Mouse (Mus musculus): ENCODE data around the gene Zfp747. TPM values are rescaled to one million over a fixed set of nuclear protein-coding genes. Genes with fewer than 3 reads are reported as not detected.
"Not testable (repeated sequence)": the region's sequence is repeated elsewhere in the genome, so short reads cannot be mapped to it uniquely, and the experiment has no call there.

The Zfp747 gene
- total RNA-seq, 2 experiments from 2014 or later, result 7.5 to 9.2 TPM

GRCm38 (mm10) chr7:127371870-127372269, 4.0 kb downstream of the Zfp747 start:
- DNase-seq, result not testable (repeated sequence)

- no peak for DNase-seq
These were observed 4.6 kb downstream of the Zfp747 start for GRCm38 (mm10) chr7:127371213-127371612.

GRCm38 (mm10) chr7:127366249-127366648, 9.6 kb downstream of the Zfp747 start:
- DNase-seq, result no peak

GRCm38 (mm10) chr7:127364166-127364565, 11.7 kb downstream of the Zfp747 start:
- no peak for DNase-seq

- DNase-seq, result peak; percentile 62
These were observed 12.4 kb downstream of the Zfp747 start for GRCm38 (mm10) chr7:127363475-127363921.

GRCm38 (mm10) chr7:127362418-127362817, 13.4 kb downstream of the Zfp747 start:
- peak; percentile 37 for DNase-seq

GRCm38 (mm10) chr7:127361449-127361848, 14.4 kb downstream of the Zfp747 start:
- DNase-seq, result no peak

GRCm38 (mm10) chr7:127360265-127360664, 15.6 kb downstream of the Zfp747 start:
- DNase-seq, result no peak

GRCm38 (mm10) chr7:127358472-127358871, 17.4 kb downstream of the Zfp747 start:
- DNase-seq, result no peak

GRCm38 (mm10) chr7:127357871-127358270, 18.0 kb downstream of the Zfp747 start:
- DNase-seq, result no peak

- no peak for DNase-seq
These were observed 20.1 kb downstream of the Zfp747 start for GRCm38 (mm10) chr7:127355796-127356195.

GRCm38 (mm10) chr7:127351230-127352004, 24.4 kb downstream of the Zfp747 start:
- peak; percentile 33 for DNase-seq

- no peak for DNase-seq
These were observed 29.2 kb downstream of the Zfp747 start for GRCm38 (mm10) chr7:127346676-127347075.

- DNase-seq, result peak; percentile 97
These were observed 30.1 kb downstream of the Zfp747 start, which contains the start of gene Zfp768 for GRCm38 (mm10) chr7:127345512-127346325. TSS of gene Zfp768 (minus strand) at chr7:127345589.

GRCm38 (mm10) chr7:127345092-127345491, 30.8 kb downstream of the Zfp747 start:
- DNase-seq, result peak; percentile 78

- DNase-seq, result peak; percentile 32
These were observed 31.5 kb downstream of the Zfp747 start for GRCm38 (mm10) chr7:127344371-127344770.

GRCm38 (mm10) chr7:127343351-127344019, 32.4 kb downstream of the Zfp747 start:
- no peak for DNase-seq

- no peak for DNase-seq
These were observed 33.0 kb downstream of the Zfp747 start for GRCm38 (mm10) chr7:127342888-127343287.

- DNase-seq, result no peak
These were observed 33.5 kb downstream of the Zfp747 start for GRCm38 (mm10) chr7:127342332-127342731.

GRCm38 (mm10) chr7:127341861-127342260, 34.0 kb downstream of the Zfp747 start:
- DNase-seq, result not testable (repeated sequence)

GRCm38 (mm10) chr7:127341356-127341755, 34.5 kb downstream of the Zfp747 start:
- no peak for DNase-seq

GRCm38 (mm10) chr7:127337636-127338035, 38.2 kb downstream of the Zfp747 start:
- peak; percentile 25 for DNase-seq

Data from adrenal gland, postnatal 10 days (tissue).